Mouse (Mus musculus) lung, postnatal 0 days (tissue): ENCODE measurements around the gene Atp2b1.
A peak's percentile ranks its signal among the peaks of the same experiment; 100 is the strongest.
"Not testable (repeated sequence)": the region's sequence is repeated elsewhere in the genome, so short reads cannot be mapped to it uniquely, and the experiment has no call there.

Experiments used
- CTCF ChIP-seq: IDR thresholded peaks from 2 replicates; pipeline ENCODE4 v1.5.1; 2016; ENCODE audit warnings: antibody characterized with exemption, mild to moderate bottlenecking
- EP300 ChIP-seq: IDR thresholded peaks from 2 replicates; pipeline ENCODE4 v1.6.1; 2016; ENCODE audit warnings: antibody characterized with exemption, mild to moderate bottlenecking, control low read depth

GRCm38 (mm10) chr10:98995016-98995747, 81.0 kb downstream of the Atp2b1 start:
- peak; percentile 48 for TF ChIP-seq CTCF
- not testable (repeated sequence) for TF ChIP-seq EP300
